ENCODE assay signal across 11 mouse cellular contexts in the genomic region with DNA sequence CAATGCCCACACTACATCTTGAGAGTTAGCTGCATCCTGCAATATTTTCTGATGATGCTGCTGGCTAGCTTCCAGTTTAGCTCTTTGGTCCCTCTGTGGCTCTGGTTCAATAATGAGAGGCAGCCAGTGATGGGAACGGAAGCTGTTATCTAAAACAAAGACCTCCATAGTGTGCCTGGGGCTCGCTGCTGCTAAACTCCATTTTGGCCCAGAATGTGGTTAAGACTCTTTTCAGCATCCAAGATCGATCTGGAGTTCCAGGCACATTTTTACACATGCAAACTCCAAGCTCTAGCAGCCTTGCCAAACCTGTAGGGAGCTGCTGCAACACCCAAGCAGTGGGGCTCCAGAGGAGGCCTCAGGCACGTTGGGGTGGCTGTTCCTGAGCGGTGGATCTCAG.
DNase-seq lines count a peak whose midpoint lies in the region; ATAC-seq lines count a peak whose summit lies in the region.
"Had no signal": no experiment of that assay in that cellular context is flagged by ENCODE, and none has a peak within 500 bp of the region (broad histone marks: within the 10 kb centered on the region; RNA-seq: fewer than 3 reads in every experiment).

No protein-coding gene starts in this region.

- H3K36me3 ChIP-seq in heart, embryonic 15.5 days, result no peaks in the 10 kb centered on the region
- H3K36me3 ChIP-seq in lung, embryonic 15.5 days, result no peaks in the 10 kb centered on the region
- H3K36me3 ChIP-seq in forebrain, embryonic 15.5 days, result no peaks in the 10 kb centered on the region
- 0 out of 2 replicates have a peak, but pooled peaks cover under 1% of the 10 kb centered on the region for H3K36me3 ChIP-seq in limb, embryonic 15.5 days

- H3K4me2 ChIP-seq in heart, embryonic 15.5 days, result no peak overlapping the region
- H3K4me2 ChIP-seq in lung, embryonic 15.5 days, result no peak overlapping the region
- no peak overlapping the region for H3K4me2 ChIP-seq in forebrain, embryonic 15.5 days (replicated peaks)
- no peak overlapping the region for H3K4me2 ChIP-seq in limb, embryonic 15.5 days

- no peaks in the 10 kb centered on the region for H3K27me3 ChIP-seq in heart, embryonic 15.5 days
- no peaks in the 10 kb centered on the region for H3K27me3 ChIP-seq in lung, embryonic 15.5 days
- no peaks in the 10 kb centered on the region for H3K27me3 ChIP-seq in forebrain, embryonic 15.5 days
- H3K27me3 ChIP-seq in limb, embryonic 15.5 days, result no peaks in the 10 kb centered on the region
- H3K27me3 ChIP-seq: CH12.LX had no signal

- H3K4me1 ChIP-seq in heart, embryonic 15.5 days (replicated peaks), result peaks cover 35% of the 10 kb centered on the region
- H3K4me1 ChIP-seq in lung, embryonic 15.5 days, result peaks cover 37% of the 10 kb centered on the region
- H3K4me1 ChIP-seq in forebrain, embryonic 15.5 days, result peaks cover 36% of the 10 kb centered on the region
- H3K4me1 ChIP-seq in limb, embryonic 15.5 days, result peaks cover 21% of the 10 kb centered on the region

- H3K9me3 ChIP-seq in heart, embryonic 15.5 days (replicated peaks), result no peaks in the 10 kb centered on the region
- no peaks in the 10 kb centered on the region for H3K9me3 ChIP-seq in lung, embryonic 15.5 days
- no peaks in the 10 kb centered on the region for H3K9me3 ChIP-seq in forebrain, embryonic 15.5 days
- no peaks in the 10 kb centered on the region for H3K9me3 ChIP-seq in limb, embryonic 15.5 days

- H3K27ac ChIP-seq in heart, embryonic 15.5 days, result 0 out of 2 replicates have a peak overlapping the region, but pooled peaks have one; percentile 10
- H3K27ac ChIP-seq in lung, embryonic 15.5 days, result peak overlapping the region; percentile 39; the same call in 1 of the 2 replicates
- H3K27ac ChIP-seq in forebrain, embryonic 15.5 days (replicated peaks), result peak overlapping the region; percentile 60
- H3K27ac ChIP-seq in limb, embryonic 15.5 days, result peak overlapping the region; percentile 54; the same call in 1 of the 2 replicates
- H3K27ac ChIP-seq: kidney, postnatal 0 days; macrophage; stomach, postnatal 0 days had no signal

- 40% methylated on average over 5 of the region's 5 CpGs for WGBS in heart, embryonic 15.5 days
- WGBS in lung, embryonic 15.5 days, result 31% methylated on average over 5 of the region's 5 CpGs
- WGBS in forebrain, embryonic 15.5 days, result 27% methylated on average over 5 of the region's 5 CpGs
- 47% methylated on average over 5 of the region's 5 CpGs for WGBS in limb, embryonic 15.5 days

- intact Hi-C loops in heart, postnatal 10 days (cut with DNase I), result no loop called here
- intact Hi-C loops in gastrocnemius, postnatal 36 days (cut with DNase I), result no loop called here

- DNase-seq in heart, postnatal 10 days, result no peak
- DNase-seq in lung, adult 18-20 months, result no peak
- no peak for DNase-seq in gastrocnemius, postnatal 36 days

- no peak overlapping the region for H3K4me3 ChIP-seq in heart, embryonic 15.5 days
- H3K4me3 ChIP-seq in lung, embryonic 15.5 days, result no peak overlapping the region
- no peak overlapping the region for H3K4me3 ChIP-seq in forebrain, embryonic 15.5 days
- no peak overlapping the region for H3K4me3 ChIP-seq in limb, embryonic 15.5 days

- ATAC-seq in heart, embryonic 15.5 days (replicated peaks; ENCODE audit: insufficient number of reproducible peaks, insufficient read depth, low FRiP score, low read depth), result no peak
- 0 out of 2 replicates have a peak, but pooled peaks have one; percentile 23 for ATAC-seq in lung, embryonic 15.5 days (ENCODE audit: borderline replicate concordance, extremely low read depth, low FRiP score, low TSS enrichment)
- ATAC-seq in forebrain, embryonic 15.5 days (replicated peaks), result no peak
- no peak for ATAC-seq in limb, embryonic 15.5 days (ENCODE audit: insufficient number of reproducible peaks, low FRiP score, low TSS enrichment, low read depth)

- no peak overlapping the region for H3K9ac ChIP-seq in heart, embryonic 15.5 days
- no peak overlapping the region for H3K9ac ChIP-seq in lung, embryonic 15.5 days
- H3K9ac ChIP-seq in forebrain, embryonic 15.5 days (replicated peaks), result no peak overlapping the region
- no peak overlapping the region for H3K9ac ChIP-seq in limb, embryonic 15.5 days

Comparison
In these comparisons a context has a peak if more than half of its experiments do, and no peak if none do; other contexts are left out.
1. H3K27ac ChIP-seq: peak in every context shown above with its lines; median percentile 60 in forebrain, embryonic 15.5 days; 54 in limb, embryonic 15.5 days; 39 in lung, embryonic 15.5 days; 10 in heart, embryonic 15.5 days.